Mouse (Mus musculus): ENCODE measurements around the gene Lrig2.

The Lrig2 gene

GRCm38 (mm10) chr3:104511538-104512423 is at the start of gene Lrig2:
Gene Lrig2, minus strand, starts transcription at chr3:104511918.
- DNase-seq (ENCODE audit: low spot score in 2 of 2), result peak; percentile 94 to 98

GRCm38 (mm10) chr3:104556624-104557023 is 44.9 kb upstream of the Lrig2 start:
- DNase-seq (ENCODE audit: low spot score in 2 of 2), result peak in 1 of 2 experiments; percentile 14

GRCm38 (mm10) chr3:104550594-104550993 is 38.9 kb upstream of the Lrig2 start:
- no peak for DNase-seq (ENCODE audit: low spot score in 2 of 2)

GRCm38 (mm10) chr3:104548367-104549087 is 36.8 kb upstream of the Lrig2 start:
- DNase-seq (ENCODE audit: low spot score in 2 of 2), result peak; percentile 26 to 32

- no peak for DNase-seq (ENCODE audit: low spot score in 2 of 2)
Observed at GRCm38 (mm10) chr3:104543825-104544224, 32.1 kb upstream of the Lrig2 start.

GRCm38 (mm10) chr3:104542065-104542429 is 30.3 kb upstream of the Lrig2 start:
- no peak for DNase-seq (ENCODE audit: low spot score in 2 of 2)

GRCm38 (mm10) chr3:104541139-104542064 is 29.7 kb upstream of the Lrig2 start:
- DNase-seq (ENCODE audit: low spot score in 2 of 2), result peak; percentile 60

GRCm38 (mm10) chr3:104540480-104541138 is 28.9 kb upstream of the Lrig2 start:
- no peak for DNase-seq (ENCODE audit: low spot score in 2 of 2)

GRCm38 (mm10) chr3:104533223-104533622 is 21.5 kb upstream of the Lrig2 start:
- no peak for DNase-seq (ENCODE audit: low spot score in 2 of 2)

GRCm38 (mm10) chr3:104526115-104526882 is 14.6 kb upstream of the Lrig2 start:
- DNase-seq (ENCODE audit: low spot score in 2 of 2), result no peak

- DNase-seq (ENCODE audit: low spot score in 2 of 2), result no peak
Observed at GRCm38 (mm10) chr3:104525516-104525915, 13.8 kb upstream of the Lrig2 start.

- no peak for DNase-seq (ENCODE audit: low spot score in 2 of 2)
Observed at GRCm38 (mm10) chr3:104525029-104525428, 13.3 kb upstream of the Lrig2 start.

- no peak for DNase-seq (ENCODE audit: low spot score in 2 of 2)
Observed at GRCm38 (mm10) chr3:104523333-104523871, 11.7 kb upstream of the Lrig2 start.

- no peak for DNase-seq (ENCODE audit: low spot score in 2 of 2)
Observed at GRCm38 (mm10) chr3:104521341-104521924, 9.7 kb upstream of the Lrig2 start.

- DNase-seq (ENCODE audit: low spot score in 2 of 2), result no peak
Observed at GRCm38 (mm10) chr3:104520471-104520870, 8.8 kb upstream of the Lrig2 start.

- DNase-seq (ENCODE audit: low spot score in 2 of 2), result no peak
Observed at GRCm38 (mm10) chr3:104518931-104519330, 7.2 kb upstream of the Lrig2 start.

- DNase-seq (ENCODE audit: low spot score in 2 of 2), result no peak
Observed at GRCm38 (mm10) chr3:104518411-104518810, 6.7 kb upstream of the Lrig2 start.

- no peak for DNase-seq (ENCODE audit: low spot score in 2 of 2)
Observed at GRCm38 (mm10) chr3:104517161-104517560, 5.4 kb upstream of the Lrig2 start.

- DNase-seq (ENCODE audit: low spot score in 2 of 2), result no peak
Observed at GRCm38 (mm10) chr3:104514510-104514909, 2.8 kb upstream of the Lrig2 start.

- DNase-seq (ENCODE audit: low spot score in 2 of 2), result no peak
Observed at GRCm38 (mm10) chr3:104512424-104512748, 668 bp upstream of the Lrig2 start.
